Mouse (Mus musculus) cerebellum, adult 2 months (tissue): ENCODE measurements around the gene Parp11.

Experiments
- CTCF ChIP-seq: fragments of 200-500 bp; IDR thresholded peaks from 2 replicates; pipeline ENCODE4 v1.5.1; 2011; ENCODE audit warnings: low read depth, mild to moderate bottlenecking, control low read depth, low read length, moderate library complexity, borderline replicate concordance; ENCODE audit not compliant: insufficient read depth
- POLR2A ChIP-seq: fragments of 200-500 bp; IDR thresholded peaks from 2 replicates; pipeline ENCODE4 v1.6.1; 2011; ENCODE audit warnings: low read length, control low read depth, borderline replicate concordance; ENCODE audit not compliant: insufficient read depth

DNA sequence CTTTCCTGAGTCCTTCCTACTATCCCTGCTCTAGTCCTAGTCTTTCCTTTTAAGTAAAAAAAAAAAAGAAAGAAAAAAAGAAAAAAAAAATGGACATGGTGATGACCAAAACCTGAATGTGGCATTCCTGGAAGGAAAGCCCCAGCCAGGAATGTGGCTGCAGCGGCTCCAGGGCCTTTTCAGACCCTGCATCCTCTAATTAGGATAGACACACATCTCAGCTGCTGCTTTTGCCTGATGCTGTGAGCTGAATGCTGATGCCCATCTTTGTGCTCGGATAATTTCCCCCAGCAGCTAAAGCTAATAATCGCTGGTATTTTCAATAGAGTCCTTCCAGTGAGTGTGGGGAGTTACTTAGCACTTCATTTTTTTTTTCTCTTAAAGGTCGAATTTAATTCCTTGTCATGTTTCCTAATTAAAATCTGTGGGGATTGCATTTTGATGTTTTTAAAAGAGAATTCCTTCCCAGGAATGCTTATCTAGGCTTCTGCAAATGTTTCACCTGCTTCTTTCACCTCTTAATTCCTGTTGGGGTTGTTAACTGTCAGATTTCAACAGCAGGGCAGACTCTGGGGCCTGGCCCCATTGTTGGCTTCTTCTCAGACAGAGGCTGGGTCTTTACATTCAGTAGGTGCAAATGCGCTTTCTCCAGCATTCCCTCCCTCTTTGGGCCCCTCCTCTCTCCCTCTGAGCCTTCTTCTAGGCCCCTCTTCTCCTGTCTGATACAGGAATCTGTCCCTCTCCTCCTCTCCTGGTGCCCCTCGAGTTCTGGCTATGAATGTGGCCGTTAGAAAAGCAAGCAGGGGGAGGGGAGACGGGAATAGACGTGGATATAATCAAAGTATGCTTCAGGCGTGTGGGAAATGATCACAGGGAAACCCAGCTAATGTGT lies 3.1 kb downstream of the Parp11 start:
- TF ChIP-seq CTCF (no peak), POLR2A (no peak)
